Mouse (Mus musculus) urinary bladder, postnatal 25 days (tissue): ENCODE measurements at regions not wholly inside any gene's neighbourhood (a gene's known extent, or its start where the extent isn't known, plus 50 kb on each side); places are given as distances from the start of the nearest gene placed in this dataset.

ENCODE experiments used
- DNase-seq: peaks from one replicate; pipeline ENCODE4 v3.0.0; 2022; ENCODE audit warnings: low spot score

- no peak for DNase-seq
Observed at GRCm38 (mm10) chr5:74121861-74122630, 53.8 kb upstream of the Usp46 start.

- no peak for DNase-seq
Observed at GRCm38 (mm10) chr5:74126015-74126896, 58.0 kb upstream of the Usp46 start.

- no peak for DNase-seq
Observed at GRCm38 (mm10) chr5:74127518-74127917, 59.3 kb upstream of the Usp46 start.

GRCm38 (mm10) chr5:74129636-74130035 is 61.4 kb upstream of the Usp46 start:
- DNase-seq = no peak

GRCm38 (mm10) chr5:74132671-74133070 is 62.4 kb upstream of the Rasl11b start:
- no peak for DNase-seq

- no peak for DNase-seq
Observed at GRCm38 (mm10) chr5:74136377-74136776, 58.7 kb upstream of the Rasl11b start.

- peak; percentile 33 for DNase-seq
Observed at GRCm38 (mm10) chr5:74136868-74137439, 58.1 kb upstream of the Rasl11b start.

- DNase-seq = no peak
Observed at GRCm38 (mm10) chr5:74143994-74144393, 51.1 kb upstream of the Rasl11b start.

- DNase-seq = no peak
Observed at GRCm38 (mm10) chr5:74144765-74145164, 50.3 kb upstream of the Rasl11b start.
